Mouse (Mus musculus): ENCODE data around the gene Zfp932. TPM values are rescaled to one million over a fixed set of nuclear protein-coding genes. Genes with fewer than 3 reads are reported as not detected.
"Not testable (repeated sequence)": the region's sequence is repeated elsewhere in the genome, so short reads cannot be mapped to it uniquely, and the experiment has no call there.

Zfp932 gene
- 1 to 10 TPM; 7.1 to 8.5 TPM for total RNA-seq (2021)
- long read RNA-seq, experiment 1, transcript Zfp932-201 (3 exons, 451 nt) = major isoform, 6 of 14 reads
- long read RNA-seq, experiment 1, partial matches to known transcripts = 0 of 14 reads
- long read RNA-seq, experiment 1, other reads (novel, unspliced or antisense) = 3 of 14 reads
- long read RNA-seq, experiment 2, partial matches to known transcripts = 0 of 8 reads
- long read RNA-seq, experiment 2, other reads (novel, unspliced or antisense) = 2 of 8 reads

DNA sequence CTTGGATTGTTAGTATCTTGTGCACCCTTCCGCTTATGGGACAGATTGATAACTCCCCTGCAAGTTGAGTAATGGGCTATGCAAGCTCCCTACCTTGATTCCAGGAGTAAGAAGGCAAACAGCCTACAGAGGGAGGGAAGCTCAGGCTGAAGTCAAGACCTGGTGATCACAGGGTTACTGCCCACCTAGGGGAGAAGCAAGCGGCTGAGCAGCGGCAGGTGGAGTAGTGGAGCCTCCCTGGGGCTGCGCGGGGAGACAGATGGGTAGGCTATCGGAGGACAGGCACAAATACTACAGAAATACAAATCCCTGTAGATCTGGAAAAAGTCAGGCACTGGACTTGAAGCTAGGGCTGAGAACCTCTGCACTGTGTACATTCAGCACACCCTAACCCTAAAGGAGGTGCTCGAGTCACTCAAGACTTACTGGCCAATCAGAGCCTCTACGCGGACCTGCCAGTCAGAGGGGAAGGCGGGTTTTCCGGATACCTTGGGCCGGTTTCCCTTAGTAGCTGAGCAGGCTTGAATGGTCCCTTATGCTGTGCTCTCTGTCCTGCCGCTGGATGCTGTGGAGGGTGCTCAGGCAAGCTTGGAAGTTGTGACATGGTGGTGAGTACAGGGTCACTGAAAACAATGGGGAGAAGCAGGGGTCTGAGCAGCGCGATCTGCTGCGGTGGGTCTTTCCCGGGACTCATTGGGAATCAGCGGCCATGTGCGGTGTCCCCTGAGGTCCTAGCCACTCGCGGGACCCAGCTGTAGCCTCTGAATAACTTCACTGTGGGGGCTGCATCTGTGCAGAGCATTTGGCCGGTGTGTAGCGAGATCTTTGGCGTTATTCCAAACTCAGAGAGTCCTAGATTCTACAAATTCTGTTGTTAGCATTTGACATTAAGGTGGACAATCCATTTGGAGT, at the start of gene Zfp932:
Gene Zfp932 (plus strand): TSS at position 496 of the 912 bp plus-strand sequence.
- DNase-seq = peak; percentile 79

- DNase-seq = no peak
These were observed 46.0 kb upstream of the Zfp932 start for GRCm38 (mm10) chr5:109950281-109950680.

GRCm38 (mm10) chr5:109980743-109981142, 15.6 kb upstream of the Zfp932 start:
- not testable (repeated sequence) for DNase-seq

GRCm38 (mm10) chr5:109995461-109995860, 860 bp upstream of the Zfp932 start:
- not testable (repeated sequence) for DNase-seq

GRCm38 (mm10) chr5:110015775-110016174, 19.5 kb downstream of the Zfp932 start:
- DNase-seq = not testable (repeated sequence)

GRCm38 (mm10) chr5:110023273-110023672, 27.0 kb downstream of the Zfp932 start:
- no peak for DNase-seq

GRCm38 (mm10) chr5:110023694-110024427, 27.5 kb downstream of the Zfp932 start:
- not testable (repeated sequence) for DNase-seq

GRCm38 (mm10) chr5:110057637-110058408, 61.5 kb downstream of the Zfp932 start:
- DNase-seq = peak; percentile 79

Other genes with a start within 250 kb of the Zfp932 start
- 1 to 10 TPM; 1.2 to 1.6 TPM for gene 4930522L14Rik, start 244.6 kb upstream of the Zfp932 start, total RNA-seq (2021)
- 1 to 10 TPM; 4.1 to 4.5 TPM for gene Gm15446, start 73.1 kb upstream of the Zfp932 start, total RNA-seq (2021)
- gene Gm17655, start 76.0 kb downstream of the Zfp932 start, total RNA-seq (2021) = 1 to 10 TPM in 1 of 2 experiments, under 1 TPM in 1; 0.64 to 1.7 TPM
- under 1 TPM; 0.21 to 0.26 TPM for gene Gm35315, start 97.9 kb downstream of the Zfp932 start, total RNA-seq (2021)
- gene Plcxd1, start 103.4 kb downstream of the Zfp932 start, total RNA-seq (2021) = not detected
- gene Gtpbp6, start 111.7 kb downstream of the Zfp932 start, total RNA-seq (2021) = 10 to 100 TPM; 12.3 to 13.4 TPM
- gene Zfp605, start 113.6 kb downstream of the Zfp932 start, total RNA-seq (2021) = 1 to 10 TPM; 3.1 to 3.8 TPM
- 10 to 100 TPM; 14.5 to 15.7 TPM for gene Chfr, start 139.3 kb downstream of the Zfp932 start, total RNA-seq (2021)
- gene Golga3, start 180.2 kb downstream of the Zfp932 start, total RNA-seq (2021) = 10 to 100 TPM; 38.0 to 40.6 TPM
- 10 to 100 TPM; 24.3 to 24.4 TPM for gene Ankle2, start 234.5 kb downstream of the Zfp932 start, total RNA-seq (2021)